In genomic region chr8:123789461-123789860, GRCm38 (mm10) we compare ENCODE assay signal across 14 mouse cellular contexts. TPM values are rescaled to one million over a fixed set of nuclear protein-coding genes. Genes with fewer than 3 reads are reported as not detected.
DNase-seq lines count a peak whose midpoint lies in the region; ATAC-seq and TF ChIP-seq lines count a peak whose summit lies in the region.
"Had no signal": no experiment of that assay in that cellular context is flagged by ENCODE, and none has a peak within 500 bp of the region (broad histone marks: within the 10 kb centered on the region; RNA-seq: fewer than 3 reads in every experiment).

No protein-coding gene starts in this region.

- H3K27ac ChIP-seq in left cerebral cortex, adult 2 months, result peak overlapping the region; percentile 38
- H3K27ac ChIP-seq: embryonic facial prominence, embryonic 13.5 days; forebrain, embryonic 15.5 days; liver, embryonic 12.5 days had no signal

- no peak for TF ChIP-seq CTCF in left cerebral cortex, adult 2 months (IDR thresholded peaks at IDR 0.05)

- no peak for ATAC-seq in megakaryocyte progenitor cell, adult 5-6 weeks (replicated peaks; ENCODE audit: poor library complexity)
- ATAC-seq: intestine, postnatal 0 days; liver, embryonic 12.5 days; Patski had no signal

- DNase-seq in cerebellum, adult 18-20 months, result peak; percentile 33 to 47
- DNase-seq in cerebellum, postnatal 10 days, result no peak
- no peak for DNase-seq in left cerebral cortex, adult 2 months (ENCODE audit: extremely low spot score in 1 of 2, low spot score in 2 of 2)
- DNase-seq in left cerebral cortex, adult 11 months (ENCODE audit: low spot score), result no peak
- DNase-seq in cerebellum, adult 8-10 months, result peak; percentile 41
- no peak for DNase-seq in adrenal gland, postnatal 4 days (ENCODE audit: low spot score in 2 of 2)

- H3K4me3 ChIP-seq in left cerebral cortex, adult 2 months, result no peak overlapping the region
- H3K4me3 ChIP-seq: embryonic facial prominence, embryonic 13.5 days; forebrain, embryonic 10.5 days; forebrain, embryonic 15.5 days; heart, embryonic 12.5 days; liver, embryonic 12.5 days had no signal

- intact Hi-C loops in left cerebral cortex, adult 2 months (cut with DNase I), result loop anchor here (5.0 kb wide), 1 partner anchor 558 kb away; no protein-coding TSS in a partner anchor

RNA-seq across cellular contexts. Expression of gene Rab4a, which starts 16.3 kb away (rescaled TPM):
- 10 to 100 TPM; 39.8 to 48.9 TPM for total RNA-seq in left cerebral cortex, adult 2 months (2021)
- 10 to 100 TPM; 29.5 to 30.9 TPM for total RNA-seq in adrenal gland, postnatal 4 days (2021)
- total RNA-seq in megakaryocyte progenitor cell, adult 5-6 weeks (2015), result 5.3 and 12.5 TPM in 2 replicates
- total RNA-seq in megakaryocyte progenitor cell, adult 5-6 weeks (2017), result 5.2 and 5.9 TPM in 2 replicates

Comparison
In these comparisons a context has a peak if more than half of its experiments do, and no peak if none do; other contexts are left out.
1. DNase-seq: peak in cerebellum, adult 18-20 months (2 of 2) and cerebellum, adult 8-10 months (single experiment); none in cerebellum, postnatal 10 days (0 of 2), left cerebral cortex, adult 2 months (0 of 2), left cerebral cortex, adult 11 months (single experiment) and adrenal gland, postnatal 4 days (0 of 2).